Mouse (Mus musculus) stomach, postnatal 0 days (tissue): ENCODE measurements around the gene Syde1.

ENCODE experiments used
- CTCF ChIP-seq: IDR thresholded peaks from 2 replicates; pipeline ENCODE4 v1.5.1; 2016; ENCODE audit warnings: antibody characterized with exemption, low read depth, mild to moderate bottlenecking, moderate library complexity
- EP300 ChIP-seq: optimal IDR thresholded peaks from 2 replicates; pipeline ENCODE3; 2016; ENCODE audit warnings: antibody characterized with exemption

DNA sequence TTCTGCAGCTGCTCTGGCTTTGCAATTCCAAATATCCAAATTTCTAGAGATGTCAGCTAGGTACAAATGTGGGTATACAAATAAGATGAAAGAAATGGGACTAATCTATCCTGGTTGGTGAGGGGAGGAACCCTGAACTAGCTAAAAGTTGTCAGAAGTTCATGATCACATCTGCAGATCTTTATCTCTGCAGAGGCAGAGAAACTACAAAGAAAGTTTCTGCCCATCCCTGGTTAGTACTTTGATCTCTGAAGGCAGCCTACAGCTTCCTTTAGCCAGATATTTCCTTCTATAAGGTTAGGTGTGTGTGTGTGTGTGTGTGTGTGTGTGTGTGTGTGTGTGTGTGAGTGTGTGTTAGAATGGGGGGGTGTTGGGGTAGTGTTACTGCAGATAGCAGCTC lies 2.8 kb upstream of the Syde1 start:
- TF ChIP-seq EP300 (no peak), CTCF (no peak)
